Mouse (Mus musculus) layer of hippocampus, postnatal 10 days (tissue): Measurements from ENCODE around the gene Fut9. TPM values are rescaled to one million over a fixed set of nuclear protein-coding genes. Genes with fewer than 3 reads are reported as not detected.

Experiments
- DNase-seq, 2 experiments: peaks; one replicate each; pipeline ENCODE4 v3.0.0; 2021; ENCODE audit warnings: low spot score in 2 of 2
- long read RNA-seq: library from polyadenylated mRNA; stranded (forward); transcript quantifications from one replicate; pipeline ENCODE4 v2.0.0, GENCODE M21; 2023
- total RNA-seq, 2 experiments: library from RNA; stranded (reverse); gene quantifications; 2 replicates each; pipeline ENCODE4 v1.2.3; 2021

Fut9 gene
- total RNA-seq: 10 to 100 TPM; 49.3 to 53.8 TPM
- long read RNA-seq, full-length matches to known transcripts: 2 of 3 reads
- long read RNA-seq, partial matches to known transcripts: 0 of 3 reads
- long read RNA-seq, other reads (novel, unspliced or antisense): 1 of 3 reads

- DNase-seq: peak; percentile 84 to 91
Measured at GRCm38 (mm10) chr4:25799476-25800283, at the start of gene Fut9. Gene Fut9 (minus strand): TSS chr4:25800244.

- DNase-seq: no peak
Measured at GRCm38 (mm10) chr4:25815783-25816182, 15.7 kb upstream of the Fut9 start.

- no peak for DNase-seq
Measured at GRCm38 (mm10) chr4:25813340-25813739, 13.3 kb upstream of the Fut9 start.

GRCm38 (mm10) chr4:25810058-25810457 lies 10.0 kb upstream of the Fut9 start:
- no peak for DNase-seq

GRCm38 (mm10) chr4:25801751-25802150 lies 1.7 kb upstream of the Fut9 start:
- no peak for DNase-seq

GRCm38 (mm10) chr4:25800284-25800616 lies 206 bp upstream of the Fut9 start:
- no peak for DNase-seq

GRCm38 (mm10) chr4:25799051-25799475 lies 981 bp downstream of the Fut9 start:
- DNase-seq: no peak

GRCm38 (mm10) chr4:25798412-25798811 lies 1.6 kb downstream of the Fut9 start:
- DNase-seq: no peak

- no peak for DNase-seq
Measured at GRCm38 (mm10) chr4:25796149-25796548, 3.9 kb downstream of the Fut9 start.

- no peak for DNase-seq
Measured at GRCm38 (mm10) chr4:25785276-25785675, 14.8 kb downstream of the Fut9 start.

GRCm38 (mm10) chr4:25768657-25769056 lies 31.4 kb downstream of the Fut9 start:
- no peak for DNase-seq

GRCm38 (mm10) chr4:25763091-25763490 lies 37.0 kb downstream of the Fut9 start:
- no peak for DNase-seq

GRCm38 (mm10) chr4:25757909-25758548 lies 42.0 kb downstream of the Fut9 start:
- DNase-seq: no peak

GRCm38 (mm10) chr4:25741553-25741952 lies 58.5 kb downstream of the Fut9 start:
- DNase-seq: no peak

- DNase-seq: no peak
Measured at GRCm38 (mm10) chr4:25738782-25739181, 61.3 kb downstream of the Fut9 start.

- no peak for DNase-seq
Measured at GRCm38 (mm10) chr4:25721576-25721975, 78.5 kb downstream of the Fut9 start.

- DNase-seq: no peak
Measured at GRCm38 (mm10) chr4:25713907-25714306, 86.1 kb downstream of the Fut9 start.

GRCm38 (mm10) chr4:25684976-25685375 lies 115.1 kb downstream of the Fut9 start:
- no peak for DNase-seq

- no peak for DNase-seq
Measured at GRCm38 (mm10) chr4:25664196-25664595, 135.8 kb downstream of the Fut9 start.

- DNase-seq: no peak
Measured at GRCm38 (mm10) chr4:25661204-25661727, 138.8 kb downstream of the Fut9 start.

- DNase-seq: no peak
Measured at GRCm38 (mm10) chr4:25658792-25659191, 141.3 kb downstream of the Fut9 start.

GRCm38 (mm10) chr4:25651902-25652301 lies 148.1 kb downstream of the Fut9 start:
- DNase-seq: no peak
